Mouse (Mus musculus) liver, embryonic 14.5 days (tissue): ENCODE measurements around the gene Fen1.

ENCODE experiments used
- CTCF ChIP-seq: IDR thresholded peaks from 2 replicates; pipeline ENCODE4 v1.5.1; 2016; ENCODE audit warnings: antibody characterized with exemption, low read depth, control low read depth
- EP300 ChIP-seq: IDR thresholded peaks from 2 replicates; pipeline ENCODE4 v1.6.1; 2016; ENCODE audit warnings: antibody characterized with exemption, low read depth

DNA sequence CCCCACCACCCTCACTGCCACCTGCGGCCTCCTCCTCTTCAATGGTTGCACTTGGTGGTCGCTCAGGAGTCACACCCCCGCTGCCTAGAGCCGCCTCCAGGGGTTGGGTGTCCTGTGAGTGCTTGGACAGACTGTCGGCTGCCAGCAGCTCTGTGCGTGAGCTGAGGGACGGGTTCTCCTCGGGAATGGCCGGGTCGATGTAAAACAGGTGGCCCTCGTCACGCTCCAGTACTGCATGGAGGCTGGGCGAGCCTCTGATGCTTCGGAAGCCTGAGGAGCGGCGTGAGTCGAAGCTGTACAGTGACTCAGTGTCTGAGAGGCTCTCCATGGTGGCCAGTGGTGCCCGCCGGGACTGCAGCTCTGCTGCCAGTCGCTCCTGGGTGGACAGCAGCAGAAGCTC, 44.2 kb upstream of the Fen1 start:
- no peak for TF ChIP-seq CTCF
- no peak for TF ChIP-seq EP300
